Mouse (Mus musculus) bone marrow macrophage, adult 2 months (primary cell): Measurements from ENCODE around the gene Klhdc8a.

Experiments used
- CTCF ChIP-seq: IDR thresholded peaks from 2 replicates; pipeline ENCODE4 v1.5.1; 2012; ENCODE audit warnings: low read depth, mild to moderate bottlenecking, low read length, moderate library complexity
- POLR2A ChIP-seq: IDR thresholded peaks from 2 replicates; pipeline ENCODE4 v1.6.1; 2012; ENCODE audit warnings: mild to moderate bottlenecking, low read depth, low read length, borderline replicate concordance

- TF ChIP-seq CTCF: no peak
- TF ChIP-seq POLR2A: no peak
Observed at GRCm38 (mm10) chr1:132310754-132311153, 12.3 kb downstream of the Klhdc8a start.
